Mouse (Mus musculus): ENCODE measurements at regions not wholly inside any gene's neighbourhood (a gene's known extent, or its start where the extent isn't known, plus 50 kb on each side); places are given as distances from the start of the nearest gene placed in this dataset.

- no peak overlapping the region for H3K4me2 ChIP-seq
- WGBS, result 92% methylated on average over 1 of the region's 1 CpGs
These were observed 81.1 kb upstream of the Gm11983 start for GRCm38 (mm10) chr11:6918546-6918945.

DNA sequence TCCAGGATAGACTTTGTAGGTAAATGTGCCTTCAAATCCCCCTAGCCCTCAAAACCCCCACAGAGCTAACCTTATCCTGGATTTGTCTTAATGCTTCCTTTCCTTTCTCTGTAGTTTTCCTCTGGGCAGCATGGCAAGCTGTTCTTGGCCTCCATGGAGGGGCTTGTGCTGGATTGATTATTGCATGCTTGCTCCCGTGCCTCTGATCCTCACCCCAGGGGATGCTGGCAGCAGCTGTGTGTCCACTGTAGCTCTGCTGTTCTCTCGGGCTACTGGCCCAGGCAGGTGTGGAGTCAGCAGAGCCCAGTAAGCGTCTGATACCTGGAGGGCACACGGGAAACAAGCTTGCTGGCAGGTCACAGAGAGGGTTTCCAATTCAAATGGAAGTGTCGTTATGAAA is 68.2 kb upstream of the Gm11983 start:
- WGBS, result 46% methylated on average over 5 of the region's 5 CpGs
- Histone ChIP-seq H3K27ac (no peak overlapping the region), H3K4me3 (no peak overlapping the region), H3K9ac (no peak overlapping the region), H3K27me3 (no peaks in the 10 kb centered on the region), H3K4me1 (peaks cover 8% of the 10 kb centered on the region), H3K9me3 (no peaks in the 10 kb centered on the region), H3K4me2 (no peak overlapping the region), H3K36me3 (no peaks in the 10 kb centered on the region)
- no peak for ATAC-seq (ENCODE audit: borderline replicate concordance, extremely low read depth, low FRiP score, low TSS enrichment)

More at GRCm38 (mm10) chr11:6918546-6918945, 81.1 kb upstream of the Gm11983 start:
- H3K36me3 ChIP-seq, result no peaks in the 10 kb centered on the region
- no peak overlapping the region for H3K9ac ChIP-seq
- no peaks in the 10 kb centered on the region for H3K4me1 ChIP-seq
- H3K9me3 ChIP-seq, result no peaks in the 10 kb centered on the region
- H3K27ac ChIP-seq, result no peak overlapping the region
- no peak for ATAC-seq (ENCODE audit: borderline replicate concordance, extremely low read depth, low FRiP score, low TSS enrichment)
- no peak overlapping the region for H3K4me3 ChIP-seq
- no peaks in the 10 kb centered on the region for H3K27me3 ChIP-seq

GRCm38 (mm10) chr11:6902991-6903390 is 65.5 kb upstream of the Gm11983 start:
- Histone ChIP-seq H3K27me3 (no peaks in the 10 kb centered on the region), H3K27ac (no peak overlapping the region), H3K4me3 (no peak overlapping the region), H3K9ac (no peak overlapping the region), H3K36me3 (no peaks in the 10 kb centered on the region), H3K4me2 (no peak overlapping the region), H3K4me1 (peaks cover 12% of the 10 kb centered on the region), H3K9me3 (no peaks in the 10 kb centered on the region)
- 50% methylated on average over 3 of the region's 3 CpGs for whole genome bisulfite sequencing
- ATAC-seq (ENCODE audit: borderline replicate concordance, extremely low read depth, low FRiP score, low TSS enrichment), result no peak; the same call in 1 of the 2 replicates

DNA sequence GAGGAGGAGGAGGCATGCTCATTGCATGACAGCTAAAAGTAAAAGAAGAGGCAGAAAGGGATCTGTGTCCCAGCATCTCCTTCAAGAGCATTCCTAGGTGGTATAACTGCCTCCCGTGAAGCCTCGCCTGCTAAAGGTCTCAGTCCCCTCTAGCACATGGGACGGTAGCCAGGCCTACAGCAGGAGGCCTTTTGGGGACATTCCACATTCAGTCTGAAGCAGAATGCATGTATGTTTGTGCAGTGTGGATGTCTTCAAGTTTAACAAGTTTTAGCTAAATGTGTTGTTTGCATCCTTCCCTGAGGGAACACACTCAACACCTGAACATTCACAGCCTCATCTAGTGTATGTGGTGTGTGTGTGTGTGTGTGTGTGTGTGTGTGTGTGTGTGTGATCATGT is 64.8 kb upstream of the Gm11983 start:
- Histone ChIP-seq H3K4me3 (no peak overlapping the region), H3K27ac (no peak overlapping the region), H3K4me2 (no peak overlapping the region), H3K36me3 (no peaks in the 10 kb centered on the region), H3K9me3 (no peaks in the 10 kb centered on the region), H3K9ac (no peak overlapping the region), H3K27me3 (no peaks in the 10 kb centered on the region), H3K4me1 (peaks cover 12% of the 10 kb centered on the region)
- 54% methylated on average over 3 of the region's 3 CpGs for WGBS
- ATAC-seq (ENCODE audit: borderline replicate concordance, extremely low read depth, low FRiP score, low TSS enrichment), result no peak

GRCm38 (mm10) chr11:6900769-6901481 is 63.5 kb upstream of the Gm11983 start:
- Histone ChIP-seq H3K27me3 (no peaks in the 10 kb centered on the region), H3K9me3 (no peaks in the 10 kb centered on the region), H3K4me2 (no peak overlapping the region), H3K9ac (no peak overlapping the region), H3K27ac (peak overlapping the region; percentile 48), H3K4me1 (peaks cover 13% of the 10 kb centered on the region), H3K4me3 (no peak overlapping the region), H3K36me3 (no peaks in the 10 kb centered on the region)
- 47% methylated on average over 11 of the region's 11 CpGs for WGBS
- ATAC-seq (ENCODE audit: borderline replicate concordance, extremely low read depth, low FRiP score, low TSS enrichment), result peak; percentile 60; the same call in 1 of the 2 replicates

GRCm38 (mm10) chr11:6900357-6900756 is 62.9 kb upstream of the Gm11983 start:
- Histone ChIP-seq H3K4me3 (no peak overlapping the region), H3K4me1 (peaks cover 18% of the 10 kb centered on the region), H3K36me3 (no peaks in the 10 kb centered on the region), H3K27me3 (no peaks in the 10 kb centered on the region), H3K4me2 (no peak overlapping the region), H3K27ac (peak overlapping the region; percentile 48; the same call in 1 of the 2 replicates), H3K9me3 (no peaks in the 10 kb centered on the region), H3K9ac (no peak overlapping the region)
- ATAC-seq (ENCODE audit: borderline replicate concordance, extremely low read depth, low FRiP score, low TSS enrichment), result no peak
- 54% methylated on average over 12 of the region's 12 CpGs for WGBS

- WGBS, result 55% methylated on average over 13 of the region's 13 CpGs
These were observed 62.0 kb upstream of the Gm11983 start for GRCm38 (mm10) chr11:6899271-6900005.

DNA sequence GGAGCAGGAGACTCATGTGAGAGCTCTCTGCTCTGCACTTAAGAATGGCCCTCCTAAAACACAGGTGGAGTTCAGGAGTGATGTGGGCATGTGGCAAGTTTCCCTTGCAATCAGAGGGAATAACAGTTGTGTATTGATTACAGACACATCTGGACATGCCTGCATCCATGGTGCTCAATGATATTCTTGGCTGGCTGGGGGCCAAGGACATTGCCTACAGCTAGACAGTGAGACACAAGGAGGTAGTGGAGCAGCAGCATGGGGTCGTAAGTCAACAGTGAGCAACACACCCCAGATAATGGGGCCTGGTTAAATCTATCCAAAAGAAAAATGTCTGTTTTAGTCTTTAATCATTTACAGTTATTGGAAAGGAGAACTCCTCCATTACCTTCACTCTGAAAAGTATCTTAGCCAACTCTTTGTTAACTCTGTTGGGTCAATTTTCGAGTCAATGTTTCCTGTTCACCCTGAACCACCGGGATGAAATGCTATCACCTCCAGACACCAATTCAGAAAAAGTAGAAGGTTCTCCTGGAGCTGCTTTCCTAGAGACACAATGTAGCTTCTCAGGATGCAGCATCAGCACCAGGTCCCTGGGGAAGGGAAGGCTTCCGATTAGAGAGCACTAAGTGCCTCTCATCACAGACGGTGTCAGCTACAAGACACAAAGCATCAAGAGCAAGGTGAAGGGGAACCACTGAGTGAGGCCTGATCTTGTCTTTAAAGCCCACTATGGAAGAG is 61.1 kb upstream of the Gm11983 start:
- H3K9ac ChIP-seq, result no peak overlapping the region
- WGBS, result 82% methylated on average over 5 of the region's 5 CpGs
- H3K9me3 ChIP-seq, result no peaks in the 10 kb centered on the region
- H3K4me1 ChIP-seq, result peaks cover 24% of the 10 kb centered on the region
- no peak overlapping the region for H3K4me3 ChIP-seq
- no peaks in the 10 kb centered on the region for H3K36me3 ChIP-seq
- H3K27ac ChIP-seq, result no peak overlapping the region
- ATAC-seq (ENCODE audit: borderline replicate concordance, extremely low read depth, low FRiP score, low TSS enrichment), result no peak
- H3K27me3 ChIP-seq, result no peaks in the 10 kb centered on the region
- no peak overlapping the region for H3K4me2 ChIP-seq

More at GRCm38 (mm10) chr11:6899271-6900005, 62.0 kb upstream of the Gm11983 start:
- H3K36me3 ChIP-seq, result no peaks in the 10 kb centered on the region
- H3K9me3 ChIP-seq, result no peaks in the 10 kb centered on the region
- no peaks in the 10 kb centered on the region for H3K27me3 ChIP-seq
- no peak overlapping the region for H3K4me2 ChIP-seq
- H3K4me3 ChIP-seq, result no peak overlapping the region
- ATAC-seq (ENCODE audit: borderline replicate concordance, extremely low read depth, low FRiP score, low TSS enrichment), result no peak
- peaks cover 24% of the 10 kb centered on the region for H3K4me1 ChIP-seq
- H3K27ac ChIP-seq, result no peak overlapping the region
- H3K9ac ChIP-seq, result no peak overlapping the region

DNA sequence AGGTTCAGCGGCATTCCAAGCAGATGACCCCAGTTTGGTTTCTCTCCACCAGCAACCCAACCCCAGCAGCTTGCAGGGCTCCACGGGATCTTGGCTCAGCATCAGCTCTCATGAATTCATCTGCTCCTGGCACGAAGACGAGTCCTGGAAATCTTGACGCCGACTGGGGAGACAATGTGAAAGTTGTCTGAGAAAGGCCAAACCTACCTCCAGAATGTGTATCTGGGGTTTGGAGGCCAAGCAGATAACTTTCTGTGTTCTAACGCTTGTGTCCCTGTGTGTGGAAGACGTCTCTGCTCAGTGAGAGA is 58.3 kb upstream of the Gm11983 start:
- peak; percentile 27; the same call in 1 of the 2 replicates for ATAC-seq (ENCODE audit: borderline replicate concordance, extremely low read depth, low FRiP score, low TSS enrichment)
- 35% methylated on average over 8 of the region's 8 CpGs for WGBS
- no peaks in the 10 kb centered on the region for H3K36me3 ChIP-seq

DNA sequence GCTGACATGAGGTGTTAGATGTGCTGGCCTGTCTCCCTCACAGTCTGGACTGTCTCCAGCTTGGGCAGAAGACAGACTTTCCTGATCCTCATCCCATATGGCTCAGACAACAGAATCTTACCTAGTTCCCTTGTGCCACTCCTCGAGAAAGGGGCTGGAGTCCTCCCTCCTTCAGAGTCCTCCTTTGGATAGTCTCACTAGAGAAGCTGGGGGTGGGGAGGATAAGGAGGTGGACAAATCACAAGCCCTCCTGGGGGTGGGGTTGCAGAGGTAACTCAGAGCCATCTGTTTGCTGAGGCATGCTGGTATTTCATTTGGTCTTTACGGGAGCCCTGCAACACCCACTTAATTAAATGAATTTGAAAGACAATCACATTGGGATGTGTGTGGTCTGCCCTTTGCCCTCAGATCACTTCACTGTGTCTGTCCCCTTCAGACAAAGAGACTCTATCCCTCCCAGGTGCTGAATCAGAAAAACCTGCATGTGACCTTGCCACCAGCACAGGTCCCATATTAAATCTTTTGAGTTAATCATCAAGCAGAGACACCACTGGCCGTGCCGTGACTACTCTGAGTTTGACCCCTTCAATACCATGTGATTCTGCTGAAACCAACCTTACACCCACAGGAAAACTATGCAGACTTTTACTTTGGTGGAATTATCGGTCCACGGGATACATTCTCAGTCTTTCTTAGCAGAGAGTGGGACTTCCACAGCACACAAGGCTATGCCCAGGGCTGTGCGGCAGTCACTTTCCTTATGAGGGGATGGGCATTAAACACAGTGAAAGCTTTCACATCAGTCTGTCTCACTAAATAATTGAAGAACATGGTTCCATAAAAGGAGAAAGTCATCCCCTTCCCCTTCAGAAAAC is 57.7 kb upstream of the Gm11983 start:
- no peaks in the 10 kb centered on the region for H3K27me3 ChIP-seq
- H3K4me1 ChIP-seq, result peaks cover 13% of the 10 kb centered on the region; the same call in 1 of the 2 replicates
- 26% methylated on average over 7 of the region's 7 CpGs for WGBS
- peak; percentile 58; the same call in 1 of the 2 replicates for ATAC-seq (ENCODE audit: borderline replicate concordance, extremely low read depth, low FRiP score, low TSS enrichment)
- no peaks in the 10 kb centered on the region for H3K9me3 ChIP-seq
- H3K4me3 ChIP-seq, result no peak overlapping the region
- H3K9ac ChIP-seq, result no peak overlapping the region
- no peak overlapping the region; the same call in 1 of the 2 replicates for H3K4me2 ChIP-seq
- H3K36me3 ChIP-seq, result no peaks in the 10 kb centered on the region
- peak overlapping the region; percentile 76 for H3K27ac ChIP-seq

More for the DNA sequence above, 58.3 kb upstream of the Gm11983 start:
- Histone ChIP-seq H3K27me3 (no peaks in the 10 kb centered on the region), H3K4me2 (no peak overlapping the region; the same call in 1 of the 2 replicates), H3K4me1 (peaks cover 18% of the 10 kb centered on the region), H3K27ac (peak overlapping the region; percentile 76; the same call in 1 of the 2 replicates), H3K9me3 (no peaks in the 10 kb centered on the region), H3K4me3 (no peak overlapping the region), H3K9ac (no peak overlapping the region)

DNA sequence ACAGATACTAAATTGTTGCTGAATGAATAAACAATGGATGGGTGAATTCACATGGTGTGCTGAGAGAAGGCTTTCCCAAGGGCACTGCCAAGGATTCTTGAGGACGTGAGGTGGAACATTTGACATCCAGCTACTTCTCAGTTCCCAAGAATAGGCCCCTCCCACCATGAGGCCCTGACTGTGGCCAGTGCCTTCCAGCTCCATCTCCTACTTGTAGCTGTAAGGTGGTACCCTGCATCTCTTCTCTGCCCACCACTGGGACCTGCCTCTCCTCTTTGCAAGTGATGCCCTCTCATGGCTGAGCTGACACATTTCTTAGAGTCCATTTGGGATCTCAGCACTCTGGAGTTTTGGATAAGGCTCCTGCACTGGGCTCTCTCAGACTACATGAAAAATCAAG is 56.3 kb upstream of the Gm11983 start:
- no peak overlapping the region for H3K4me2 ChIP-seq
- no peak overlapping the region for H3K9ac ChIP-seq
- no peak overlapping the region for H3K27ac ChIP-seq
- no peaks in the 10 kb centered on the region for H3K36me3 ChIP-seq
- H3K4me1 ChIP-seq, result peaks cover 13% of the 10 kb centered on the region; the same call in 1 of the 2 replicates
- WGBS, result 42% methylated on average over 1 of the region's 1 CpGs
- H3K9me3 ChIP-seq, result no peaks in the 10 kb centered on the region
- H3K4me3 ChIP-seq, result no peak overlapping the region
- no peak for ATAC-seq (ENCODE audit: borderline replicate concordance, extremely low read depth, low FRiP score, low TSS enrichment)
- no peaks in the 10 kb centered on the region for H3K27me3 ChIP-seq
